Mouse (Mus musculus) heart, embryonic 12.5 days (tissue): ENCODE results near the gene Hhat. TPM values are rescaled to one million over a fixed set of nuclear protein-coding genes. Genes with fewer than 3 reads are reported as not detected.

Source experiments
- ATAC-seq: fragments of 200-750 bp; cut with Nextera tagmentation; 2 replicates; pipeline ENCODE4 v1.8.0; 2017; ENCODE audit warnings: moderate TSS enrichment, moderate library complexity; ENCODE audit not compliant: insufficient number of reproducible peaks, low FRiP score
- H3K27ac ChIP-seq: fragments of 300-500 bp; sonication (generic); 2 replicates; pipeline ENCODE4 v1.5.1; 2016; ENCODE audit warnings: mild to moderate bottlenecking, moderate library complexity; ENCODE audit not compliant: poor library complexity, severe bottlenecking
- H3K27me3 ChIP-seq: fragments of 300-500 bp; sonication (generic); replicated peaks from 2 replicates; pipeline ENCODE4 v1.6.1; 2016; ENCODE audit warnings: mild to moderate bottlenecking, moderate library complexity
- H3K36me3 ChIP-seq: fragments of 300-500 bp; sonication (generic); 2 replicates; pipeline ENCODE4 v1.6.1; 2016; ENCODE audit warnings: mild to moderate bottlenecking, moderate library complexity
- H3K4me1 ChIP-seq: fragments of 300-500 bp; sonication (generic); replicated peaks from 2 replicates; pipeline ENCODE4 v1.6.1; 2016; ENCODE audit warnings: mild to moderate bottlenecking
- H3K4me2 ChIP-seq: fragments of 300-500 bp; sonication (generic); 2 replicates; pipeline ENCODE4 v1.6.1; 2016; ENCODE audit warnings: mild to moderate bottlenecking, moderate library complexity
- H3K4me3 ChIP-seq: fragments of 300-500 bp; sonication (generic); 2 replicates; pipeline ENCODE4 v1.5.1; 2016; ENCODE audit warnings: mild to moderate bottlenecking
- H3K9ac ChIP-seq: fragments of 300-500 bp; sonication (generic); 2 replicates; pipeline ENCODE4 v1.6.1; 2016; ENCODE audit warnings: mild to moderate bottlenecking, moderate library complexity
- H3K9me3 ChIP-seq: fragments of 300-500 bp; sonication (generic); replicated peaks from 2 replicates; pipeline ENCODE4 v1.6.1; 2016; ENCODE audit warnings: mild to moderate bottlenecking, moderate library complexity
- WGBS: fragments of 180-500 bp; shearing (Covaris S2); methylation state at CpG from one replicate; pipeline ENCODE4 v1.1.7; 2016; 5-methylcytosine and 5-hydroxymethylcytosine counted together
- polyA plus RNA-seq: library from polyadenylated mRNA; unstranded; fragments of >200 nt; fragmentation: Nextera tagmentation; extraction: Ambion mirVana; gene quantifications from 2 replicates; pipeline ENCODE4 v1.2.1, GENCODE M21; 2016

Hhat gene
- polyA plus RNA-seq, 1 experiment from 2014 or later = 6.7 TPM

DNA sequence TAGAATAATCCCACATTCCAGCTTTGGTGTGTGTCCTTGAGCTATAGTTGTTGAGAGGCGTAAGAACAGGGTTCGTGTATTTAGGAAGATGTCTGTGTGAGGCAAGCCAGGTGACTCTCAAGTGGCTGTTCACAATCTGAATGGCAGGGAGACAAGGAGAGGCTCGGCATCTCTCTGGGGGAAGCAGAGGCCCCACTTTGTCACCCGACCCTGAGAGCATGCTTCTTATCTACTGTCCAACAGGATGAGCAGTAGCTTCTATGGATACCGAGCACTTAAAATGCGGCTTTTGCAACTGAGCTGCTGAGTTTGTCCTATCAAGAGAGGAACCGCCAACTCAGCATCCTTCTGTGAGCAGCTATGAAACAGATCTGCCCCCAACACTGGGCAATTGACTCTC is 120.4 kb downstream of the Hhat start:
- no peak overlapping the region for H3K4me3 ChIP-seq
- no peak for ATAC-seq
- no peak overlapping the region for H3K4me2 ChIP-seq
- H3K27me3 ChIP-seq = no peaks in the 10 kb centered on the region
- no peak overlapping the region for H3K9ac ChIP-seq
- no peaks in the 10 kb centered on the region for H3K36me3 ChIP-seq
- no peaks in the 10 kb centered on the region; the same call in 1 of the 2 replicates for H3K9me3 ChIP-seq
- H3K27ac ChIP-seq = no peak overlapping the region
- 29% methylated on average over 7 of the region's 7 CpGs for WGBS
- H3K4me1 ChIP-seq = peaks cover 13% of the 10 kb centered on the region

- no peak overlapping the region for H3K4me2 ChIP-seq
- 64% methylated on average over 4 of the region's 4 CpGs for WGBS
- H3K4me3 ChIP-seq = no peak overlapping the region
- no peak for ATAC-seq
- H3K27me3 ChIP-seq = no peaks in the 10 kb centered on the region
- peaks cover 13% of the 10 kb centered on the region for H3K4me1 ChIP-seq
- no peaks in the 10 kb centered on the region; the same call in 1 of the 2 replicates for H3K9me3 ChIP-seq
- no peak overlapping the region for H3K27ac ChIP-seq
- H3K36me3 ChIP-seq = no peaks in the 10 kb centered on the region
- no peak overlapping the region for H3K9ac ChIP-seq
Observed at GRCm38 (mm10) chr1:192650023-192650422, 121.0 kb downstream of the Hhat start.

- H3K9ac ChIP-seq = no peak overlapping the region
- H3K27me3 ChIP-seq = no peaks in the 10 kb centered on the region
- 72% methylated on average over 3 of the region's 3 CpGs for WGBS
- H3K4me1 ChIP-seq = peaks cover 13% of the 10 kb centered on the region
- H3K4me2 ChIP-seq = no peak overlapping the region
- H3K9me3 ChIP-seq = no peaks in the 10 kb centered on the region; the same call in 1 of the 2 replicates
- ATAC-seq = no peak
- H3K4me3 ChIP-seq = no peak overlapping the region
- H3K27ac ChIP-seq = no peak overlapping the region
- H3K36me3 ChIP-seq = no peaks in the 10 kb centered on the region
Observed at GRCm38 (mm10) chr1:192649233-192649632, 121.8 kb downstream of the Hhat start.

GRCm38 (mm10) chr1:192647361-192647760 is 123.7 kb downstream of the Hhat start:
- H3K9ac ChIP-seq = no peak overlapping the region
- no peaks in the 10 kb centered on the region for H3K36me3 ChIP-seq
- ATAC-seq = no peak
- no peak overlapping the region for H3K4me2 ChIP-seq
- H3K27ac ChIP-seq = no peak overlapping the region
- 73% methylated on average over 2 of the region's 2 CpGs for WGBS
- peaks cover 13% of the 10 kb centered on the region for H3K4me1 ChIP-seq
- H3K4me3 ChIP-seq = no peak overlapping the region
- no peaks in the 10 kb centered on the region for H3K27me3 ChIP-seq
- no peaks in the 10 kb centered on the region; the same call in 1 of the 2 replicates for H3K9me3 ChIP-seq

DNA sequence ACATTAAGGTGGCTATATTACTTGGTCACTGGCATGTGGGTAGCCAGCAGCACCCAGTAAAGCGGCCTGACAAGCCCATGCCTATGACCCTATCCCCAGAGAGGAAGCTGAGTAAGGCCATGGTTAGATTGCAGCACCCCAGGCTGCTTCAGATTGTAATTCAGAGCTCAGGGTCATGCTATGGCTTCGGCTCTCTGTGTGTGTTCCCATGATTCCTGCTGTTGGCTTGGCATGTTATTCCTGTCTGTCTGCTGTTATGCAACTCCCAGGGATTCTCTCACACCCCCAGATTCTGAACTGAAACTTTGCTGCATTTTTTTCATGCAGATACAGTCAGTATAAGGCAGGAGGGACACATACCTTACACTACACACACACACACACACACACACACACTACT is 128.9 kb downstream of the Hhat start:
- H3K4me2 ChIP-seq = no peak overlapping the region
- ATAC-seq = no peak
- no peaks in the 10 kb centered on the region for H3K27me3 ChIP-seq
- no peaks in the 10 kb centered on the region for H3K4me1 ChIP-seq
- no peaks in the 10 kb centered on the region; the same call in 1 of the 2 replicates for H3K9me3 ChIP-seq
- WGBS = 80% methylated on average over 2 of the region's 2 CpGs
- no peak overlapping the region for H3K27ac ChIP-seq
- no peaks in the 10 kb centered on the region for H3K36me3 ChIP-seq
- no peak overlapping the region for H3K9ac ChIP-seq
- no peak overlapping the region for H3K4me3 ChIP-seq

GRCm38 (mm10) chr1:192639175-192639574 is 131.8 kb downstream of the Hhat start:
- 54% methylated on average over 3 of the region's 3 CpGs for WGBS
- H3K36me3 ChIP-seq = no peaks in the 10 kb centered on the region

GRCm38 (mm10) chr1:192621843-192622242 is 149.2 kb downstream of the Hhat start:
- Histone ChIP-seq H3K9ac (no peak overlapping the region), H3K27me3 (no peaks in the 10 kb centered on the region), H3K36me3 (no peaks in the 10 kb centered on the region), H3K9me3 (0 out of 2 replicates have a peak, but pooled peaks cover 7% of the 10 kb centered on the region), H3K4me2 (no peak overlapping the region), H3K27ac (no peak overlapping the region), H3K4me3 (no peak overlapping the region), H3K4me1 (no peaks in the 10 kb centered on the region)
- no peak for ATAC-seq
- WGBS = 73% methylated on average over 2 of the region's 2 CpGs

More at GRCm38 (mm10) chr1:192639175-192639574, 131.8 kb downstream of the Hhat start:
- Histone ChIP-seq H3K4me3 (no peak overlapping the region), H3K9ac (no peak overlapping the region), H3K4me2 (no peak overlapping the region), H3K4me1 (no peaks in the 10 kb centered on the region), H3K9me3 (no peaks in the 10 kb centered on the region), H3K27ac (no peak overlapping the region), H3K27me3 (no peaks in the 10 kb centered on the region)
- ATAC-seq = no peak

- Histone ChIP-seq H3K4me1 (peaks cover 24% of the 10 kb centered on the region), H3K27ac (no peak overlapping the region), H3K36me3 (no peaks in the 10 kb centered on the region), H3K4me3 (no peak overlapping the region), H3K27me3 (no peaks in the 10 kb centered on the region), H3K9me3 (no peaks in the 10 kb centered on the region), H3K9ac (no peak overlapping the region), H3K4me2 (no peak overlapping the region)
- WGBS = 44% methylated on average over 6 of the region's 6 CpGs
- no peak for ATAC-seq
Observed at GRCm38 (mm10) chr1:192613271-192613670, 157.8 kb downstream of the Hhat start.

DNA sequence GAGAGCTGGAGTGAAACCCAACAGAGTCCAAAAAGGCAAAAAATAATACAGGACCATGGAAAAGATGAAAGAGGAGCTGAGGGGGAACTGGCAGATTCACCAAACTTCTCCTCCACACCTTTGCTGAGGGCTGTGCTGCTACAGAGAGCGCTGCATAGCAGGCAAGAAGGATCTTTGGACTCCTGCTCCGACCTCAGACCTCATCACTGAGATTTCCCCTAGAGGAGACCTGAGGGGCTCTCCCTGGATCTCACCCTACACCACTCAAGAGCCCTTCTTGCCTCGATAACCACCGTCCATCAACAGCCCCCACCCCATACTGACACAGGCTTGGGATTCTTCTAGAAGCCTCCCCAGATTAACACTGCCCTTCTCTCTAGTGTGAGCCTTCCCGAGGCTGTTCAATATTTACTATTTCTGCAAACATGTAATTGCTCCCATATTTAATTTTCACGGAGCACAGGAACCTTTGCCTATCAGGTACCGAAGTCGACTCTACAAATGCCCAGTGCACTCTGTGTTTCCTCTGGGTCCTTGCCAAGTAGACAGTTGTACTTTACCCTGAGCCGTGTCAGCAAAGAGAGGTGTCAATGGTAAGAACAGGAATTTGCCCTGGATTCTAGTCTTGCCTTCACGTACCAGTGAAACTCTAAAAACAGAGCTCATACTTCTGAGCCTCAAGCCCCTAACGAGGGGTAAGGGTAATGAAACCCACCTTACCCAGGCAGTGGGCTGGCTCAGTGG is 158.9 kb downstream of the Hhat start:
- H3K27ac ChIP-seq = no peak overlapping the region
- no peaks in the 10 kb centered on the region for H3K9me3 ChIP-seq
- 56% methylated on average over 11 of the region's 11 CpGs for WGBS
- H3K27me3 ChIP-seq = no peaks in the 10 kb centered on the region
- peaks cover 24% of the 10 kb centered on the region for H3K4me1 ChIP-seq
- no peaks in the 10 kb centered on the region for H3K36me3 ChIP-seq
- no peak overlapping the region for H3K9ac ChIP-seq
- H3K4me2 ChIP-seq = no peak overlapping the region
- H3K4me3 ChIP-seq = no peak overlapping the region
- ATAC-seq = no peak

GRCm38 (mm10) chr1:192606876-192607275 is 164.1 kb downstream of the Hhat start:
- H3K9me3 ChIP-seq = no peaks in the 10 kb centered on the region
- no peak overlapping the region for H3K4me2 ChIP-seq
- no peaks in the 10 kb centered on the region for H3K36me3 ChIP-seq
- no peak overlapping the region for H3K27ac ChIP-seq
- WGBS = 72% methylated on average over 8 of the region's 8 CpGs
- ATAC-seq = no peak
- H3K4me1 ChIP-seq = peaks cover 21% of the 10 kb centered on the region
- H3K4me3 ChIP-seq = no peak overlapping the region
- H3K27me3 ChIP-seq = no peaks in the 10 kb centered on the region
- H3K9ac ChIP-seq = no peak overlapping the region

GRCm38 (mm10) chr1:192604413-192604812 is 166.6 kb downstream of the Hhat start:
- Histone ChIP-seq H3K27ac (no peak overlapping the region), H3K36me3 (no peaks in the 10 kb centered on the region), H3K4me2 (no peak overlapping the region), H3K9ac (no peak overlapping the region), H3K27me3 (no peaks in the 10 kb centered on the region), H3K9me3 (no peaks in the 10 kb centered on the region), H3K4me1 (peaks cover 11% of the 10 kb centered on the region), H3K4me3 (no peak overlapping the region)
- no peak for ATAC-seq
- 64% methylated on average over 5 of the region's 5 CpGs for WGBS

DNA sequence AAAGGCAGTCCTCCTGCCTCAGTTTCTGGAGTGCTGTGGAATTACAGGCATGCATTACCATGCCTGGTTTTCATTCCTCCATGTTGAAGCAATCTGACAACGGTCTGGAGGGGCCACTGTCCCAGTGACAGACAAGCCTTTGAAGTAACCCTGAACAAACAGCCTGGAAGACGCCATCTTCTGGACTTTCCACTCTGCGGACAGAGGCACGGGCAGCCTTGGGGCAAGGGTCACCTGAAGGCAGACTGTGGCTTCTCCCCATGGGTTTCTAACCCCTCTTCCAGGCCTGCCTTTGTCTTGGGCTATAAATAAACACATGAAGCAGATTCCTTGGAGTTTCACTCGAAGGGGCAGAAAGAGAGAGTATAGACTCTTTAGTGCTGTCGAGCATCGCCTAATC is 167.5 kb downstream of the Hhat start:
- H3K27me3 ChIP-seq = no peaks in the 10 kb centered on the region
- peaks cover 11% of the 10 kb centered on the region for H3K4me1 ChIP-seq
- 42% methylated on average over 7 of the region's 7 CpGs for WGBS
- no peak for ATAC-seq
- no peaks in the 10 kb centered on the region for H3K9me3 ChIP-seq
- H3K9ac ChIP-seq = no peak overlapping the region
- no peak overlapping the region for H3K4me2 ChIP-seq
- H3K36me3 ChIP-seq = no peaks in the 10 kb centered on the region
- no peak overlapping the region for H3K4me3 ChIP-seq
- H3K27ac ChIP-seq = no peak overlapping the region
